Mouse (Mus musculus) neural tube, embryonic 13.5 days (tissue): ENCODE results near the gene Msl1. TPM values are rescaled to one million over a fixed set of nuclear protein-coding genes. Genes with fewer than 3 reads are reported as not detected.
"Not testable (repeated sequence)": the region's sequence is repeated elsewhere in the genome, so short reads cannot be mapped to it uniquely, and the experiment has no call there.

Experiments
- ATAC-seq: fragments of 200-750 bp; cut with Nextera tagmentation; 2 replicates; pipeline ENCODE4 v1.8.0; 2017; ENCODE audit warnings: low read depth, mild to moderate bottlenecking, moderate TSS enrichment, moderate library complexity
- H3K27ac ChIP-seq: fragments of 300-500 bp; sonication (generic); replicated peaks from 2 replicates; pipeline ENCODE4 v1.5.1; 2015; ENCODE audit warnings: moderate library complexity, mild to moderate bottlenecking, inconsistent platforms
- H3K27me3 ChIP-seq: fragments of 300-500 bp; sonication (generic); 2 replicates; pipeline ENCODE4 v1.6.1; 2015; ENCODE audit warnings: mild to moderate bottlenecking, inconsistent platforms
- H3K36me3 ChIP-seq: fragments of 300-500 bp; sonication (generic); 2 replicates; pipeline ENCODE4 v1.6.1; 2015; ENCODE audit warnings: mild to moderate bottlenecking, inconsistent platforms
- H3K4me1 ChIP-seq: fragments of 300-500 bp; sonication (generic); replicated peaks from 2 replicates; pipeline ENCODE4 v1.6.1; 2015; ENCODE audit warnings: inconsistent platforms
- H3K4me2 ChIP-seq: fragments of 300-500 bp; sonication (generic); 2 replicates; pipeline ENCODE4 v1.6.1; 2015; ENCODE audit warnings: inconsistent platforms, mild to moderate bottlenecking, moderate library complexity
- H3K4me3 ChIP-seq: fragments of 300-500 bp; sonication (generic); 2 replicates; pipeline ENCODE4 v1.5.1; 2015; ENCODE audit warnings: mild to moderate bottlenecking, inconsistent platforms
- H3K9ac ChIP-seq: fragments of 300-500 bp; sonication (generic); 2 replicates; pipeline ENCODE4 v1.6.1; 2015; ENCODE audit warnings: moderate library complexity, mild to moderate bottlenecking, inconsistent platforms
- H3K9me3 ChIP-seq: fragments of 300-500 bp; sonication (generic); 2 replicates; pipeline ENCODE4 v1.6.1; 2016; ENCODE audit warnings: inconsistent platforms
- WGBS: fragments of 180-500 bp; shearing (Covaris S2); methylation state at CpG from one replicate; pipeline ENCODE4 v1.1.7; 2015; 5-methylcytosine and 5-hydroxymethylcytosine counted together
- polyA plus RNA-seq: library from polyadenylated mRNA; unstranded; fragments of >200 nt; fragmentation: Nextera tagmentation; extraction: Ambion mirVana; gene quantifications from 2 replicates; pipeline ENCODE4 v1.2.1, GENCODE M21; 2015

Msl1 gene
- polyA plus RNA-seq, 1 experiment from 2014 or later: 33.2 TPM

DNA sequence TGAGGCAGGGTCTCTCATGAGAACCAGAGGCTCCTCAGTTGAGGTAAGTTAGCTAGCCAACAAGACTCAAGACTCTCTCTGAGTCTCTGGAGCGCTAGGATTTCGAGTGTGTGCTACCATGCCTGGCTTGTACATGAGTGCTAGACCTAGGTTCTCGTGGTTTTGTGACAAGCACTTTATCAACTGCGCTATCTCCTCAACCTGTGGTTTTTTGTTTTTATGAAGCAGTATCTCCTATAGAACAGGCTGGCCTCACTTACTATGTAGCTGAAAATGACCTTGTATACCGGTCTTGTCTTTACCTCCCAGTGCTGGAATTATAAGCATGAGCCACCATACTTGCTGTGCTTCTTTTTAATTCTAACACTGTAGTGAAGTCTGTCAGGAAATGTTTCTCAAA lies 25.7 kb downstream of the Msl1 start:
- Histone ChIP-seq H3K36me3 (peaks cover 96% of the 10 kb centered on the region), H3K9me3 (no peaks in the 10 kb centered on the region), H3K9ac (no peak overlapping the region), H3K4me1 (no peaks in the 10 kb centered on the region), H3K4me2 (no peak overlapping the region), H3K4me3 (no peak overlapping the region), H3K27me3 (no peaks in the 10 kb centered on the region), H3K27ac (no peak overlapping the region)
- ATAC-seq: no peak
- 94% methylated on average over 5 of the region's 5 CpGs for WGBS

DNA sequence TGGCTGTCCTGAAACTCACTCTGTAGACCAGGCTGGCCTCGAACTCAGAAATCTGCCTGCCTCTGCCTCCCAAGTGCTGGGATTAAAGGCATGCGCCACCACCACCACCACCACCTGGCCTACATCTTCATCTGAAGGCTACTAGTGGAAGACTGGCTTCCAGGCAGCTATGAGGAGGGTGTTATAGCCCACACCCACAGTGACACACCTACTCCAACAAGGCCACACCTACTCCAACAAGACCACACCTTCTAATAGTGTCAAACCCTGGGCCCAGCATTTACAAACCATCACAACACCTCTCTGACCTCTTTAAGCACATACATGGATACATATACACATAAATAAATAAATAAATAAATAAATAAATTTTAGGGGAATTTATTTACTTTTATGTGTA lies 30.8 kb downstream of the Msl1 start:
- 92% methylated on average over 2 of the region's 2 CpGs for WGBS
- not testable (repeated sequence) for H3K27ac ChIP-seq, ATAC-seq

DNA sequence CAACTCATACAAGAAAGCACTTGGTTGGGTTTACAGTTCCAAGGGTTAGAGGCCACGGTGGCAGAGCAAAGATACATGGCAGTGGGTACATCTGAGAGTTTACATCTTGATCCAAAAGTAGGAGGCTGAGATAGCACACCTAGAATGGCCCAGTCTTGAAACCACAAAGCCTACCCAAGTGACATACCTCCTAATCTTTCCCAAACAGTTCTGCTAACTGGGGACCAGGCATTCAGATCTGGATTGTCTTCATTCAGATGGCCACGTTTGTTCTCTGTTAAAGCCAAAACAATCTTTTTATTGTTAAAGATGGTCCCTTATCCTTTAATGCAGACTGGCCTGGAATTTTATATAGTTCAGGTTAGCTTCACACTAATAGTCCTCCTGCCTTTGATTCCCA lies 32.6 kb downstream of the Msl1 start:
- ATAC-seq: no peak
- Histone ChIP-seq H3K4me3 (no peak overlapping the region), H3K36me3 (peaks cover 97% of the 10 kb centered on the region), H3K9me3 (no peaks in the 10 kb centered on the region), H3K27me3 (no peaks in the 10 kb centered on the region), H3K4me1 (no peaks in the 10 kb centered on the region), H3K27ac (no peak overlapping the region), H3K4me2 (no peak overlapping the region), H3K9ac (no peak overlapping the region)
- 93% methylated on average over 2 of the region's 2 CpGs for WGBS

More for the DNA sequence above, 30.8 kb downstream of the Msl1 start:
- H3K9ac ChIP-seq, H3K4me1 ChIP-seq, H3K9me3 ChIP-seq, H3K4me2 ChIP-seq, H3K27me3 ChIP-seq, H3K4me3 ChIP-seq: not testable (repeated sequence)
- H3K36me3 ChIP-seq: peaks cover 97% of the 10 kb centered on the region

DNA sequence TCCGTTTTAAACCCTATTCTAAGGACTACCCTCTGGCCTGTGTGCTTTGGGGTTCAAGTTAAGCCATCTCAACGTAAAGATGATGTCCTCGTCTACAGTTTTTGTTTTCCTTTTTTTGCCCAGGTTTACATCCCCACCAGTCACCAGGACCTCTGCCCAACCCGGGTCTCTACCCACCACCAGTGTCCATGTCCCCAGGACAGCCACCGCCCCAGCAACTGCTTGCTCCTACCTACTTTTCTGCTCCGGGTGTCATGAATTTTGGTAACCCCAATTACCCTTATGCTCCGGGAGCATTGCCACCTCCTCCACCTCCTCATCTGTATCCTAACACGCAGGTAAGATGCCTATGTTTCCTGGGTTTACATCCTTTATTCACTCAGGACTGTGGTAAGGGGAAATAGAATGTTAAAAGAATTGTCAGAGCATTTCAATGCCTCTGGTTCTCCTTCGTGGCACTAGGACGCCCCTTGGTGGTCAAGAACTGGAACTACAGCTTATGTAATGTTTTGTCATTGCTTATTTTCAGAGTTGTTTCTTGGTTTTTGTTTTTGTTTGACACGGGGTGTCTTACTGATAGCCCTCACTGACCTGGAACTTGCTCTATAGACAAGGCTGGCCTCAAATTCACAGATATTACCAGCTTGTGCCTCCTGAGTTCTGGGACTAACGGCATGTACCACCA lies 33.9 kb downstream of the Msl1 start:
- Histone ChIP-seq H3K9me3 (no peaks in the 10 kb centered on the region), H3K36me3 (peaks cover 95% of the 10 kb centered on the region), H3K4me2 (no peak overlapping the region), H3K9ac (no peak overlapping the region), H3K27me3 (no peaks in the 10 kb centered on the region), H3K27ac (no peak overlapping the region), H3K4me1 (peaks cover 1% of the 10 kb centered on the region; the same call in 1 of the 2 replicates), H3K4me3 (no peak overlapping the region)
- WGBS: 78% methylated on average over 12 of the region's 12 CpGs
- ATAC-seq: no peak

DNA sequence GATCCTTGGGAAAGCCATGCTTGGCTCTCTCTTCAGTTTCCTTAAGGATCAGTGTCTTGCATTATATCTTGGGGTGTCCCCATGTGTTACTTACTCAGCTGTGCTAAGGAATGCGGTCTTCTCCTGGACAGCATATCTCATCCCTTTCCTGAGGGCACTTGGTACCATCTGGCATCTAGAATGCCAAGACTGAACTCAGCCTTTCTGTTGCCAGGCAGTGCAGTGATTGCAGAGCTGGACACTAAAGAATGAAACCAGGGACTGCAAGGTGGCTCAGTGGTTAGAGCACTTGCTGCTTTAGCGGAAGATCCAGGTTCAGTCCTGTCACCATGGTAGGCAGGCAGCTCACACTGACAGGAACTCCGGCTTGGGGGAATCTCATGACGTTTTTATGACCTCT lies 34.6 kb downstream of the Msl1 start:
- Histone ChIP-seq H3K9me3 (no peaks in the 10 kb centered on the region), H3K4me2 (no peak overlapping the region), H3K36me3 (peaks cover 95% of the 10 kb centered on the region), H3K27me3 (no peaks in the 10 kb centered on the region), H3K27ac (no peak overlapping the region), H3K4me1 (peaks cover 6% of the 10 kb centered on the region; the same call in 1 of the 2 replicates), H3K4me3 (no peak overlapping the region), H3K9ac (no peak overlapping the region)
- no peak for ATAC-seq
- WGBS: 76% methylated on average over 4 of the region's 4 CpGs

DNA sequence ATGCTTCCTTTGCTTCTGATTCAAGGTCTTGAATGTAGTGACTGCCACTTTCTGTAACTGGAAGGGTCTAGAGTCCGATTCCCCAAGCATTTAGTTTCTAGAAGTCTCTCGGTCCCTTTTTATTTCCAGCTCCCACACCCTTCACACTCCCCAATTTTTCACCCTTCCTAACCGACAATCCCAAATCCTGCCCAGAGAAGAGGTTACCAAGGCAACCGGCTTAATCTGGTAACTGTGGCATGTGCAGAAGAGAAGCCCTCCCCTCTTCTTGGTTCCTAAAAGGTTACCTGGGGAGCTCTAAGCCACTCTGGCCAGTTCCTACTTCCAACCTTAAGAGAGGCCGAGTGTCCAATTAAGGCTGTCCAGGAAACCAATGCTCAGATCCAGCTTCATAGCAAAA lies 40.0 kb downstream of the Msl1 start:
- Histone ChIP-seq H3K4me2 (no peak overlapping the region), H3K9ac (no peak overlapping the region), H3K4me3 (no peak overlapping the region), H3K9me3 (no peaks in the 10 kb centered on the region), H3K4me1 (peaks cover 31% of the 10 kb centered on the region), H3K36me3 (peaks cover 44% of the 10 kb centered on the region), H3K27ac (no peak overlapping the region), H3K27me3 (peaks cover 9% of the 10 kb centered on the region; the same call in 1 of the 2 replicates)
- WGBS: 45% methylated on average over 5 of the region's 5 CpGs
- no peak for ATAC-seq

DNA sequence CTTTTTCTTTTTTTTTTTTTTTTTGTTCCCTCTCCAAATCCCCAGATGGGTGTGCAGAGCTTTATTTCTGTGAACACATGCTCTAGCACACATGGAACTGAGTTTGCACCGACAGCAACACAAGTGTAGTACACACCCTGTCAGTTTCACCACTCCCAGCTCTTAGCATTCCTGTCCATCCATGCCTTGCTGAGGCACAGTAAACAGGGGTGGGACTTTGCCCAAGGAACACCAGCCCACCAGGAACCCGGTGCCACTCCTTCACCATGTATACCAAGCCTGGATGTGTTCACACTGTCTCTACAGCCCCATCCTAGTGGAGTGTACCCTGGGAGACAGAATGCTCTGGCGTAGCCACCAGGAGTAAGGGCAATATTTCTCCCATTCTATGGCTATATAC lies 40.4 kb downstream of the Msl1 start:
- Histone ChIP-seq H3K27me3 (peaks cover 12% of the 10 kb centered on the region; the same call in 1 of the 2 replicates), H3K27ac (no peak overlapping the region), H3K4me2 (no peak overlapping the region), H3K4me3 (no peak overlapping the region), H3K4me1 (peaks cover 31% of the 10 kb centered on the region), H3K9me3 (no peaks in the 10 kb centered on the region), H3K36me3 (peaks cover 40% of the 10 kb centered on the region), H3K9ac (no peak overlapping the region)
- 63% methylated on average over 3 of the region's 3 CpGs for WGBS
- 0 out of 2 replicates have a peak, but pooled peaks have one; percentile 1 for ATAC-seq

DNA sequence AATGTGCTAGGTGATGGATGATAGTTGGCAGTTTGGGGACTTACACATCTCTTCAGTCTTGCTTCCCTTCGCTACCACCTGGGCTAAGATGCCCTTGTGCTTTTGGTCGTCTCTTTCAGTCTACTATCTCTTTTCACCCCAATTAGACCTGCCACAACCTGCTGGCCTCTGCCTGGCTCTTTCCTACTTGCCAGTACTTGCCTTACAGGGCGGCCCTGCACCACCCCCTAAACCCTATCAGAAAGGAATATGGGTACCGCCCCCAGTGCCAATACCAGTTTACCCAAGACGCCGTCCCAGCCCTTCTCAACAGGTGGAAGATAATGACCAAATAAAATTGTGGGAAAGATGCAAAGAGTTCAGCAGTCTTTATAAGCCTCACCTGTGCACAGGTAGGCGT lies 40.8 kb downstream of the Msl1 start:
- peak overlapping the region; percentile 76 for H3K4me3 ChIP-seq
- peaks cover 36% of the 10 kb centered on the region for H3K36me3 ChIP-seq
- WGBS: 28% methylated on average over 7 of the region's 7 CpGs
- no peak overlapping the region for H3K9ac ChIP-seq
- peaks cover 31% of the 10 kb centered on the region for H3K4me1 ChIP-seq
- no peaks in the 10 kb centered on the region for H3K9me3 ChIP-seq
- peak overlapping the region; percentile 94 for H3K4me2 ChIP-seq
- no peak overlapping the region for H3K27ac ChIP-seq
- ATAC-seq: peak; percentile 37; the same call in 1 of the 2 replicates
- peaks cover 12% of the 10 kb centered on the region; the same call in 1 of the 2 replicates for H3K27me3 ChIP-seq

DNA sequence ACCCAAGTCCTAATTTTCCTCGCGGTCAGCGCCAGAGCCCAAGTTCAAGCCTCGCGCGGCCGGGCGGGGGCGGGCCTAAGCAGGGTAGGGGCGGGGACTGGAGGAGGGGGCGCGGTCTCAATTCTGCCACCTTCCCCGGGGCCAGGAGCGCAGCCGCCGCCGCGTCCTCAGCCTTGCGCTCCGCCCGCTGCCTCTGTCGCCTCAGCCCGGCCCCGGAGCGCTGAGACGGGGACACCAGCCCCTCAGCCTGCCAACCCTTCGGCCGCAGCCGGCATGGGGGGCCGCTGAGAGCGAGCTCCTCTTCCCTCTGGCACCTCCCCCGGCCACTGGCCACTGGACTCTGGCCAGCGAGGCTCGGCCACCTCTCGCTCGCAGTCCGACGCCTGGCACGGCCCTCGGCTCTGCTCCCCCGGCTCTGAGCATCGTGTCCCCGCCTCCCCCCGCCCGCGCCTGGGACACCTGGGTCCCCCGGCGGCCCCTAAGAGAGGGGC lies 41.4 kb downstream of the Msl1 start, which contains the start of gene Rapgefl1:
TSS of gene Rapgefl1 (plus strand) at position 135 of the 491 bp plus-strand sequence.
- no peaks in the 10 kb centered on the region for H3K9me3 ChIP-seq
- H3K27ac ChIP-seq: peak within 1 kb of the TSS; percentile 81
- peaks cover 12% of the 10 kb centered on the region; the same call in 1 of the 2 replicates for H3K27me3 ChIP-seq
- H3K4me3 ChIP-seq: peak within 1 kb of the TSS; percentile 76
- H3K4me2 ChIP-seq: peak within 1 kb of the TSS; percentile 94
- peaks cover 31% of the 10 kb centered on the region for H3K4me1 ChIP-seq
- H3K36me3 ChIP-seq: peaks cover 30% of the 10 kb centered on the region
- WGBS: under 1% methylated on average over 44 of the region's 48 CpGs
- peak; percentile 92 for ATAC-seq
- peak within 1 kb of the TSS; percentile 87 for H3K9ac ChIP-seq

DNA sequence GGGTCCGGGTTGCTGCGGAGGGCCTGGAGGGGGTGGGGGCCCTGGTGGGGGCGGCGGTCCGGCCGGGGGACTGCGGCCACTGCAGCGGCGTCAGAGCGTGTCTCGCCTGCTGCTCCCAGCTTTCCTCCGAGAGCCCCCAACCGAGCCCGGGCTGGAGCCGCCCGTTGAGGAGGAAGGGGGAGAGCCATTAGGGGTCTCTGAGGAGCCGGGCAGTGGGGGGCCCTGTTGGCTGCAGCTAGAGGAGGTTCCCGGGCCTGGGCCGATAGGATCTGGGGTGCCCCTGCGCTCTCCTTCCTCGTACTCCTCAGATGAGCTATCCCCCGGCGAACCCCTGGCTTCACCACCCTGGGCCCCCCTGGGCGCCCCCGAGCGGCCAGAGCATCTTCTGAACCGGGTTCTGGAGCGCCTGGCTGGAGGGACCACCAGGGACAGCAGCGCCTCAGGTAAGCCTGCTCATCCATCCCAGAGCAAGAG lies 42.0 kb downstream of the Msl1 start:
- H3K4me1 ChIP-seq: peaks cover 31% of the 10 kb centered on the region
- H3K9ac ChIP-seq: peak overlapping the region; percentile 87
- 2% methylated on average over 24 of the region's 29 CpGs for WGBS
- peaks cover 12% of the 10 kb centered on the region; the same call in 1 of the 2 replicates for H3K27me3 ChIP-seq
- ATAC-seq: peak; percentile 54
- H3K27ac ChIP-seq: peak overlapping the region; percentile 81
- peak overlapping the region; percentile 76 for H3K4me3 ChIP-seq
- peak overlapping the region; percentile 94 for H3K4me2 ChIP-seq
- H3K36me3 ChIP-seq: peaks cover 25% of the 10 kb centered on the region
- H3K9me3 ChIP-seq: no peaks in the 10 kb centered on the region

DNA sequence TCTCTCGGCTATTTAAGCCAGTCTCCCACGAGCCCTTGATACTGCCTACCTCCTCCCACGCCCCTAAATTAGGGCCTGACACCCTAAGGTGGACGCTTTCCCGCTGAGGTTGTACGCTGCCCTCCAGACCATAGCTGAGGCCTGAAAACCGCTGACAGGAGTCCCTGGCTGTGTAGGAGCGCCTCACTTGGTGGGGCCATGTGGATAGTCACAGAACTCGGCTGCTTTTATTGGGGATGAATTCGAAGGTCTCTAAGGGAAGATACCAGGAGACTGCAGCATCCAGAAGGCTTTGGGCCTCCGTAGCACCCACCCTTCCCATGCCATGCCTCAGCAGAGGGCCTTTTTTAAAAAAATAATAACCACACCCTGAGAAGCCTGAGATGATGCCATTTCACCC lies 42.6 kb downstream of the Msl1 start:
- peak overlapping the region; percentile 87 for H3K9ac ChIP-seq
- WGBS: 38% methylated on average over 11 of the region's 11 CpGs
- peaks cover 12% of the 10 kb centered on the region; the same call in 1 of the 2 replicates for H3K27me3 ChIP-seq
- peaks cover 31% of the 10 kb centered on the region for H3K4me1 ChIP-seq
- no peak for ATAC-seq
- no peak overlapping the region for H3K27ac ChIP-seq
- no peaks in the 10 kb centered on the region for H3K9me3 ChIP-seq
- H3K4me2 ChIP-seq: peak overlapping the region; percentile 94
- H3K36me3 ChIP-seq: peaks cover 18% of the 10 kb centered on the region
- H3K4me3 ChIP-seq: peak overlapping the region; percentile 76

DNA sequence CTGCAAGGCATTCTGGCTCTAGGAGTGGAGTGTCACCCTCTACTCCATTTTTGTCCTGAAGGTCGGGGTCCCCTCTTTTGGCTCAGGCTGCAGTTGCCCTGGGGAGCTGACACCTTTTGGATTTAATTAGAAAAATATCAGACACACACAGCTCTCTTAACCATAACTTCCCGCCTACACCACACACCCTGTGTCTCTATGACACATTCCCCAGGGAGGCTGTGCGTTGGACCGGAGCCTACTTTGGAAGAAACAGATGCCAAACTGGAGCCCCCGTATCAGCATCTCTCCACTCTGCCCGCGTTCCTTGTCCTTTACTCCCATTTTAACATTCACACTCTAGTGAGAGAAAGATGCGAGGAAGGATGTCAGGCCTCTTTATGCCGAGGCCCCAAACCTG lies 43.2 kb downstream of the Msl1 start:
- H3K36me3 ChIP-seq: peaks cover 12% of the 10 kb centered on the region
- WGBS: 56% methylated on average over 9 of the region's 9 CpGs
- H3K27ac ChIP-seq: no peak overlapping the region
- H3K9me3 ChIP-seq: no peaks in the 10 kb centered on the region
- no peak overlapping the region for H3K4me3 ChIP-seq
- peak overlapping the region; percentile 94 for H3K4me2 ChIP-seq
- peaks cover 12% of the 10 kb centered on the region; the same call in 1 of the 2 replicates for H3K27me3 ChIP-seq
- peaks cover 31% of the 10 kb centered on the region for H3K4me1 ChIP-seq
- H3K9ac ChIP-seq: peak overlapping the region; percentile 31; the same call in 1 of the 2 replicates
- ATAC-seq: no peak
